Mouse (Mus musculus): ENCODE measurements at regions not wholly inside any gene's neighbourhood (a gene's known extent, or its start where the extent isn't known, plus 50 kb on each side); places are given as distances from the start of the nearest gene placed in this dataset.

- H3K36me3 ChIP-seq (replicated peaks): no peaks in the 10 kb centered on the region
- peaks cover 18% of the 10 kb centered on the region for H3K27me3 ChIP-seq (replicated peaks; ENCODE audit: low read depth, poor library complexity, severe bottlenecking)
- no peak overlapping the region for H3K27ac ChIP-seq (replicated peaks)
- WGBS: 44% methylated on average over 12 of the region's 12 CpGs
- H3K4me1 ChIP-seq: peaks cover 35% of the 10 kb centered on the region
- 0 out of 2 replicates have a peak, but pooled peaks cover 7% of the 10 kb centered on the region for H3K9me3 ChIP-seq
- no peak overlapping the region for H3K4me3 ChIP-seq
- peak; percentile 56 for DNase-seq (ENCODE audit: low spot score)
These were observed 289.0 kb upstream of the Tbx3 start for GRCm38 (mm10) chr5:119381495-119381894.

GRCm38 (mm10) chr5:119385506-119385905 lies 285.0 kb upstream of the Tbx3 start:
- Histone ChIP-seq H3K4me1 (peaks cover 26% of the 10 kb centered on the region), H3K27me3 (replicated peaks; ENCODE audit: low read depth, poor library complexity, severe bottlenecking) (peaks cover 4% of the 10 kb centered on the region; the same call in 1 of the 2 replicates), H3K9me3 (0 out of 2 replicates have a peak, but pooled peaks cover 7% of the 10 kb centered on the region), H3K27ac (replicated peaks) (no peak overlapping the region), H3K36me3 (replicated peaks) (no peaks in the 10 kb centered on the region), H3K4me3 (no peak overlapping the region)
- no peak for DNase-seq (ENCODE audit: low spot score)
- WGBS: 90% methylated on average over 10 of the region's 10 CpGs

- H3K27ac ChIP-seq (replicated peaks): no peak overlapping the region
- WGBS: 82% methylated on average over 8 of the region's 8 CpGs
- no peaks in the 10 kb centered on the region for H3K36me3 ChIP-seq (replicated peaks)
- DNase-seq (ENCODE audit: low spot score): no peak
- 0 out of 2 replicates have a peak, but pooled peaks cover 4% of the 10 kb centered on the region for H3K9me3 ChIP-seq
- H3K4me1 ChIP-seq: peaks cover 13% of the 10 kb centered on the region
- H3K4me3 ChIP-seq: no peak overlapping the region
- H3K27me3 ChIP-seq (replicated peaks; ENCODE audit: low read depth, poor library complexity, severe bottlenecking): peaks cover 4% of the 10 kb centered on the region; the same call in 1 of the 2 replicates
These were observed 283.6 kb upstream of the Tbx3 start for GRCm38 (mm10) chr5:119386821-119387220.

- peaks cover 11% of the 10 kb centered on the region for H3K4me1 ChIP-seq
- DNase-seq (ENCODE audit: low spot score): no peak
- H3K4me3 ChIP-seq: no peak overlapping the region
- no peaks in the 10 kb centered on the region for H3K36me3 ChIP-seq (replicated peaks)
- H3K9me3 ChIP-seq: no peaks in the 10 kb centered on the region
- 58% methylated on average over 2 of the region's 2 CpGs for WGBS
- peaks cover 4% of the 10 kb centered on the region; the same call in 1 of the 2 replicates for H3K27me3 ChIP-seq (replicated peaks; ENCODE audit: low read depth, poor library complexity, severe bottlenecking)
- 0 out of 2 replicates have a peak overlapping the region, but pooled peaks have one; percentile 35 for H3K27ac ChIP-seq (replicated peaks)
These were observed 283.2 kb upstream of the Tbx3 start for GRCm38 (mm10) chr5:119387261-119387660.

- Histone ChIP-seq H3K27me3 (replicated peaks; ENCODE audit: low read depth, poor library complexity, severe bottlenecking) (peaks cover 4% of the 10 kb centered on the region; the same call in 1 of the 2 replicates), H3K4me1 (peaks cover 21% of the 10 kb centered on the region), H3K9me3 (no peaks in the 10 kb centered on the region), H3K4me3 (no peak overlapping the region), H3K36me3 (replicated peaks) (no peaks in the 10 kb centered on the region), H3K27ac (replicated peaks) (no peak overlapping the region)
- no peak for DNase-seq (ENCODE audit: low spot score)
- WGBS: 76% methylated on average over 5 of the region's 5 CpGs
These were observed 281.6 kb upstream of the Tbx3 start for GRCm38 (mm10) chr5:119388841-119389240.

GRCm38 (mm10) chr5:119389384-119389783 lies 281.1 kb upstream of the Tbx3 start:
- no peak overlapping the region for H3K4me3 ChIP-seq
- no peaks in the 10 kb centered on the region for H3K36me3 ChIP-seq (replicated peaks)
- peaks cover 21% of the 10 kb centered on the region for H3K4me1 ChIP-seq
- H3K27ac ChIP-seq (replicated peaks): no peak overlapping the region
- 88% methylated on average over 9 of the region's 9 CpGs for WGBS
- peaks cover 4% of the 10 kb centered on the region; the same call in 1 of the 2 replicates for H3K27me3 ChIP-seq (replicated peaks; ENCODE audit: low read depth, poor library complexity, severe bottlenecking)
- DNase-seq (ENCODE audit: low spot score): no peak
- H3K9me3 ChIP-seq: no peaks in the 10 kb centered on the region

GRCm38 (mm10) chr5:119389857-119390256 lies 280.6 kb upstream of the Tbx3 start:
- H3K27me3 ChIP-seq (replicated peaks; ENCODE audit: low read depth, poor library complexity, severe bottlenecking): peaks cover 4% of the 10 kb centered on the region; the same call in 1 of the 2 replicates
- no peaks in the 10 kb centered on the region for H3K9me3 ChIP-seq
- no peak overlapping the region for H3K4me3 ChIP-seq
- peaks cover 21% of the 10 kb centered on the region for H3K4me1 ChIP-seq
- DNase-seq (ENCODE audit: low spot score): no peak
- H3K36me3 ChIP-seq (replicated peaks): no peaks in the 10 kb centered on the region
- no peak overlapping the region for H3K27ac ChIP-seq (replicated peaks)
- 89% methylated on average over 7 of the region's 7 CpGs for WGBS

- 84% methylated on average over 5 of the region's 5 CpGs for WGBS
- no peak for DNase-seq (ENCODE audit: low spot score)
- no peak overlapping the region for H3K4me3 ChIP-seq
These were observed 272.0 kb upstream of the Tbx3 start for GRCm38 (mm10) chr5:119398475-119398874.

GRCm38 (mm10) chr5:119400223-119400935 lies 270.1 kb upstream of the Tbx3 start:
- peaks cover 3% of the 10 kb centered on the region; the same call in 1 of the 2 replicates for H3K9me3 ChIP-seq
- 0 out of 2 replicates have a peak overlapping the region, but pooled peaks have one; percentile 18 for H3K4me3 ChIP-seq
- peak overlapping the region; percentile 83 for H3K27ac ChIP-seq (replicated peaks)
- H3K36me3 ChIP-seq (replicated peaks): no peaks in the 10 kb centered on the region
- WGBS: 10% methylated on average over 6 of the region's 6 CpGs
- H3K27me3 ChIP-seq (replicated peaks; ENCODE audit: low read depth, poor library complexity, severe bottlenecking): no peaks in the 10 kb centered on the region
- DNase-seq (ENCODE audit: low spot score): peak; percentile 64
- peaks cover 30% of the 10 kb centered on the region for H3K4me1 ChIP-seq

More at GRCm38 (mm10) chr5:119398475-119398874, 272.0 kb upstream of the Tbx3 start:
- no peaks in the 10 kb centered on the region for H3K36me3 ChIP-seq (replicated peaks)
- peaks cover 30% of the 10 kb centered on the region for H3K4me1 ChIP-seq
- peaks cover 3% of the 10 kb centered on the region; the same call in 1 of the 2 replicates for H3K9me3 ChIP-seq
- H3K27ac ChIP-seq (replicated peaks): no peak overlapping the region
- H3K27me3 ChIP-seq (replicated peaks; ENCODE audit: low read depth, poor library complexity, severe bottlenecking): no peaks in the 10 kb centered on the region

- peaks cover 3% of the 10 kb centered on the region; the same call in 1 of the 2 replicates for H3K9me3 ChIP-seq
- H3K4me1 ChIP-seq: peaks cover 30% of the 10 kb centered on the region
- H3K4me3 ChIP-seq: no peak overlapping the region
- no peak overlapping the region for H3K27ac ChIP-seq (replicated peaks)
- no peaks in the 10 kb centered on the region for H3K36me3 ChIP-seq (replicated peaks)
- H3K27me3 ChIP-seq (replicated peaks; ENCODE audit: low read depth, poor library complexity, severe bottlenecking): peaks cover 12% of the 10 kb centered on the region; the same call in 1 of the 2 replicates
- 81% methylated on average over 8 of the region's 8 CpGs for WGBS
- no peak for DNase-seq (ENCODE audit: low spot score)
These were observed 268.6 kb upstream of the Tbx3 start for GRCm38 (mm10) chr5:119401915-119402314.

- peaks cover 15% of the 10 kb centered on the region; the same call in 1 of the 2 replicates for H3K27me3 ChIP-seq (replicated peaks; ENCODE audit: low read depth, poor library complexity, severe bottlenecking)
- H3K4me3 ChIP-seq: no peak overlapping the region
- WGBS: 87% methylated on average over 17 of the region's 17 CpGs
These were observed 267.8 kb upstream of the Tbx3 start for GRCm38 (mm10) chr5:119402651-119403050.

GRCm38 (mm10) chr5:119410966-119411365 lies 259.5 kb upstream of the Tbx3 start:
- peak; percentile 54 for DNase-seq (ENCODE audit: low spot score)
- 40% methylated on average over 11 of the region's 11 CpGs for WGBS
- H3K4me3 ChIP-seq: no peak overlapping the region
- no peak overlapping the region for H3K27ac ChIP-seq (replicated peaks)
- H3K36me3 ChIP-seq (replicated peaks): no peaks in the 10 kb centered on the region
- peaks cover 65% of the 10 kb centered on the region for H3K27me3 ChIP-seq (replicated peaks; ENCODE audit: low read depth, poor library complexity, severe bottlenecking)
- H3K4me1 ChIP-seq: peaks cover 48% of the 10 kb centered on the region
- peaks cover 9% of the 10 kb centered on the region for H3K9me3 ChIP-seq

More at GRCm38 (mm10) chr5:119402651-119403050, 267.8 kb upstream of the Tbx3 start:
- Histone ChIP-seq H3K27ac (replicated peaks) (no peak overlapping the region), H3K36me3 (replicated peaks) (no peaks in the 10 kb centered on the region), H3K4me1 (peaks cover 37% of the 10 kb centered on the region), H3K9me3 (peaks cover 3% of the 10 kb centered on the region; the same call in 1 of the 2 replicates)
- DNase-seq (ENCODE audit: low spot score): no peak

- 43% methylated on average over 11 of the region's 11 CpGs for WGBS
- Histone ChIP-seq H3K36me3 (replicated peaks) (no peaks in the 10 kb centered on the region), H3K4me1 (peaks cover 28% of the 10 kb centered on the region), H3K27ac (replicated peaks) (peak overlapping the region; percentile 44; the same call in 1 of the 2 replicates), H3K9me3 (peaks cover 9% of the 10 kb centered on the region), H3K4me3 (no peak overlapping the region), H3K27me3 (replicated peaks; ENCODE audit: low read depth, poor library complexity, severe bottlenecking) (peaks cover 36% of the 10 kb centered on the region)
- DNase-seq (ENCODE audit: low spot score): no peak
These were observed 254.6 kb upstream of the Tbx3 start for GRCm38 (mm10) chr5:119415835-119416234.
